Mouse (Mus musculus): ENCODE measurements around the gene Scgb1c1. TPM values are rescaled to one million over a fixed set of nuclear protein-coding genes. Genes with fewer than 3 reads are reported as not detected.

Gene Scgb1c1
- total RNA-seq (2012; rRNA removed) = not detected in 2 replicates
- not detected in 2 replicates for total RNA-seq (2014; rRNA removed)
- polyA plus RNA-seq (2012; ENCODE audit: insufficient read length, low read depth) = not detected in 2 replicates

- no peaks in the 10 kb centered on the region for H3K79me2 ChIP-seq (replicated peaks; ENCODE audit: control insufficient read depth, extremely low read depth, insufficient read depth, poor library complexity, severe bottlenecking)
- H3K9ac ChIP-seq (ENCODE audit: insufficient read depth, low read depth) = no peak within 1 kb of the TSS
- H3K36me3 ChIP-seq (replicated peaks in 1 of 2; ENCODE audit: control insufficient read depth in 1 of 2, insufficient read depth in 1 of 2, low read length in 1 of 2) = no peaks in the 10 kb centered on the region
- H3K27me3 ChIP-seq (replicated peaks) = peaks cover 64% of the 10 kb centered on the region
- no peaks in the 10 kb centered on the region for H3K9me3 ChIP-seq (replicated peaks; ENCODE audit: low read length)
- in situ Hi-C loops (cut with MboI; ENCODE audit: low pct_ligation_motif_present, low pct_unique_long_range_greater_than_20kb, low sequenced_read_pairs) = loop anchor here (5.0 to 25.0 kb wide), 4 partner anchors 57 to 758 kb away; partner anchors contain the start of genes Caly, Cox8b, Prap1 and Rnh1
- no peak within 1 kb of the TSS for H3K27ac ChIP-seq (ENCODE audit: insufficient read depth, low read depth)
- H3K4me1 ChIP-seq (ENCODE audit: control insufficient read depth in 1 of 2, insufficient read depth in 2 of 2) = peaks cover 0 to 5% of the 10 kb centered on the region in 2 experiments; a peak in 2 of 4 replicates
- no peak within 1 kb of the TSS for H3K4me3 ChIP-seq (replicated peaks in 1 of 3; ENCODE audit: low read depth in 2 of 3, low read length in 2 of 3, poor library complexity in 1 of 3)
- dilution Hi-C loops (cut with MboI; ENCODE audit: extremely low pct_ligation_motif_present, extremely low pct_unique_long_range_greater_than_20kb, low sequenced_read_pairs) = no loop called here
- DNase-seq (ENCODE audit: extremely low read depth) = peak; percentile 90
- no peak within 1 kb of the TSS; the same call in 1 of the 2 replicates for H3K4me2 ChIP-seq (ENCODE audit: insufficient read depth, low read depth, poor library complexity, severe bottlenecking)
- TF ChIP-seq HCFC1 (IDR thresholded peaks at IDR 0.05; ENCODE audit: low read depth, low read length) = no peak
- TF ChIP-seq ZC3H11A (IDR thresholded peaks at IDR 0.05; ENCODE audit: low read depth, low read length) = peak; percentile 90
- TF ChIP-seq ZNF384 (IDR thresholded peaks at IDR 0.05; ENCODE audit: low read depth, low read length) = no peak
- TF ChIP-seq ELF1 (IDR thresholded peaks at IDR 0.05; ENCODE audit: low read depth, low read length) = no peak
- no peak for TF ChIP-seq USF1 (IDR thresholded peaks at IDR 0.05; ENCODE audit: low read depth, low read length)
- no peak for TF ChIP-seq TBP (conservative IDR thresholded peaks at IDR 0.05; ENCODE audit: low read depth, low read length)
- no peak for TF ChIP-seq ZKSCAN1 (IDR thresholded peaks at IDR 0.05; ENCODE audit: borderline replicate concordance, low read depth, low read length)
- TF ChIP-seq NELFE (IDR thresholded peaks at IDR 0.05; ENCODE audit: low read depth, low read length) = no peak
- TF ChIP-seq EP300 (IDR thresholded peaks at IDR 0.05; ENCODE audit: low read length) = no peak
- TF ChIP-seq BHLHE40 (IDR thresholded peaks at IDR 0.05; ENCODE audit: low read depth, low read length) = peak; percentile 78
- TF ChIP-seq CHD1 (IDR thresholded peaks at IDR 0.05; ENCODE audit: low read depth, low read length) = no peak
- 0 out of 2 replicates have a peak, but pooled peaks have one; percentile 28 for TF ChIP-seq MAZ (IDR thresholded peaks at IDR 0.05; ENCODE audit: low read depth, low read length)
- peak; percentile 96 for TF ChIP-seq RAD21 (IDR thresholded peaks at IDR 0.05; ENCODE audit: low read depth, low read length)
- no peak for TF ChIP-seq POLR2AphosphoS2 (IDR thresholded peaks at IDR 0.05; ENCODE audit: low read depth, low read length)
- TF ChIP-seq USF2 (conservative IDR thresholded peaks at IDR 0.05; ENCODE audit: low read depth, low read length) = no peak
- no peak for TF ChIP-seq MAFK (IDR thresholded peaks at IDR 0.05; ENCODE audit: insufficient replicate concordance, low read length)
- 0 out of 2 replicates have a peak, but pooled peaks have one; percentile 33 for TF ChIP-seq MYC (IDR thresholded peaks at IDR 0.05; ENCODE audit: low read depth, low read length)
- no peak for TF ChIP-seq ZMIZ1 (IDR thresholded peaks at IDR 0.05; ENCODE audit: low read depth, low read length)
- TF ChIP-seq E2F4 (IDR thresholded peaks at IDR 0.05; ENCODE audit: insufficient replicate concordance, low read depth, low read length) = no peak
- no peak for TF ChIP-seq RCOR1 (conservative IDR thresholded peaks at IDR 0.05; ENCODE audit: low read depth, low read length)
- no peak for TF ChIP-seq ETS1 (conservative IDR thresholded peaks at IDR 0.05; ENCODE audit: low read depth, low read length)
- no peak for TF ChIP-seq CHD2 (IDR thresholded peaks at IDR 0.05; ENCODE audit: low read length)
- no peak for TF ChIP-seq KAT2A (IDR thresholded peaks at IDR 0.05; ENCODE audit: insufficient replicate concordance, low read length)
- TF ChIP-seq MEF2A (IDR thresholded peaks at IDR 0.05; ENCODE audit: borderline replicate concordance, low read depth, low read length) = no peak
- no peak for TF ChIP-seq POLR2A (IDR thresholded peaks at IDR 0.05; ENCODE audit: low read depth, low read length)
- no peak for TF ChIP-seq MXI1 (IDR thresholded peaks at IDR 0.05; ENCODE audit: low read depth, low read length)
- peak; percentile 99 for TF ChIP-seq SMC3 (IDR thresholded peaks at IDR 0.05; ENCODE audit: low read depth, low read length)
- TF ChIP-seq PAX5 (IDR thresholded peaks at IDR 0.05; ENCODE audit: low read length) = no peak
- TF ChIP-seq TCF12 (IDR thresholded peaks at IDR 0.05; ENCODE audit: low read depth, low read length) = no peak
- TF ChIP-seq CTCF (conservative IDR thresholded peaks at IDR 0.05 in 1 of 2, IDR thresholded peaks at IDR 0.05 in 1 of 2; ENCODE audit: low read depth in 2 of 2, low read length in 2 of 2) = peak; percentile 55 to 96
- TF ChIP-seq SIN3A (IDR thresholded peaks at IDR 0.05; ENCODE audit: low read length) = no peak
- no peak for TF ChIP-seq GABPA (IDR thresholded peaks at IDR 0.05; ENCODE audit: insufficient replicate concordance, low read depth, low read length)
- TF ChIP-seq MAX (IDR thresholded peaks at IDR 0.05; ENCODE audit: low read length) = no peak
- TF ChIP-seq JUND (conservative IDR thresholded peaks at IDR 0.05; ENCODE audit: low read depth, low read length) = no peak
- no peak for TF ChIP-seq NRF1 (IDR thresholded peaks at IDR 0.05; ENCODE audit: low read depth, low read length)
- no peak for TF ChIP-seq IRF4 (IDR thresholded peaks at IDR 0.05; ENCODE audit: low read depth, low read length)
- no peak for TF ChIP-seq UBTF (IDR thresholded peaks at IDR 0.05; ENCODE audit: low read depth, low read length)
- TF ChIP-seq JUN (IDR thresholded peaks at IDR 0.05; ENCODE audit: insufficient read depth, low read depth, low read length) = no peak
Observed at GRCm38 (mm10) chr7:140844905-140845665, at the start of gene Scgb1c1. Gene Scgb1c1 (plus strand): TSS chr7:140845547.
